Mouse (Mus musculus) gonadal fat pad, adult 2 months (tissue): ENCODE results near the gene Gm11733. TPM values are rescaled to one million over a fixed set of nuclear protein-coding genes. Genes with fewer than 3 reads are reported as not detected.

Source experiments
- DNase-seq: peaks from one replicate; pipeline ENCODE4 v3.0.0-alpha.2; 2012; ENCODE audit warnings: low read depth
- polyA plus RNA-seq: library from polyadenylated mRNA; depleted of rRNA; stranded (reverse); fragments of >200 nt; gene quantifications from 2 replicates; pipeline ENCODE4 v1.2.3, GENCODE M21; 2012

Gene Gm11733
- polyA plus RNA-seq, 1 experiment = not detected

DNA sequence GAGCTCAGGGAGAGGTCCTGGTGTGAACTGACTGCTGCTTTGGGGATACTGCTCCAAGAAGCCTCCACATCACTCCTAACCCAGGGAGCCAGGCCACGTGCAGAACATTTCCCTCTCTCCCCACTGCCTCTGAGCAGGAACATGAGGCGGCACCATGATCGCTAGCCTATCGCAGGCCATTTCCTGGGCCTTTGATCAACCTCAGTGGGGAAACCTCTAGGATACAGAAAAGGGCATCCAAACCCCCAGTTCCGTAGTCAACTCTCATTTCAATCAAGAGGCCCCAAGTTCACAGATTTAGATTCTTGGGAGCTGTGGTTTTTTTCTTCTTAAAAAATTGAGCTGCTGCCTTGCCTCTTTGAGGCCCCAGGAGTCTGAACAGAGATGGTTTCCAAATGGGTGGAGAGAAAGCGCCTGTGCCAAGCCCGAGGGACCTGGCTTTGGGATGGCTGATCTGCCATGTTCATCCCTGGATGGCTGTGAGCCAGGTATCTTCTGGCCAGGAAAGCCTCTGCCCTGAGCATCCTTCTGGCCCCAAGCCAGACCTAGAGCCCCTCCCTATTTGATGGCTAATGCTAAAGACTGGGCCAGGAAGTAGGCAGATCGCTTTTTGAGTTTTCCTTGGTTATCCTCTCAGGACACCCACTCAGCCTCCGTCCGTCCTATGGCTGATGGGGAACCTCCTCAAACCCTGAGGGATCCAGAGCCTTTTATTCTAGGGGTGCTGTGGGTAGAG is 5.7 kb upstream of the Gm11733 start:
- no peak for DNase-seq

DNA sequence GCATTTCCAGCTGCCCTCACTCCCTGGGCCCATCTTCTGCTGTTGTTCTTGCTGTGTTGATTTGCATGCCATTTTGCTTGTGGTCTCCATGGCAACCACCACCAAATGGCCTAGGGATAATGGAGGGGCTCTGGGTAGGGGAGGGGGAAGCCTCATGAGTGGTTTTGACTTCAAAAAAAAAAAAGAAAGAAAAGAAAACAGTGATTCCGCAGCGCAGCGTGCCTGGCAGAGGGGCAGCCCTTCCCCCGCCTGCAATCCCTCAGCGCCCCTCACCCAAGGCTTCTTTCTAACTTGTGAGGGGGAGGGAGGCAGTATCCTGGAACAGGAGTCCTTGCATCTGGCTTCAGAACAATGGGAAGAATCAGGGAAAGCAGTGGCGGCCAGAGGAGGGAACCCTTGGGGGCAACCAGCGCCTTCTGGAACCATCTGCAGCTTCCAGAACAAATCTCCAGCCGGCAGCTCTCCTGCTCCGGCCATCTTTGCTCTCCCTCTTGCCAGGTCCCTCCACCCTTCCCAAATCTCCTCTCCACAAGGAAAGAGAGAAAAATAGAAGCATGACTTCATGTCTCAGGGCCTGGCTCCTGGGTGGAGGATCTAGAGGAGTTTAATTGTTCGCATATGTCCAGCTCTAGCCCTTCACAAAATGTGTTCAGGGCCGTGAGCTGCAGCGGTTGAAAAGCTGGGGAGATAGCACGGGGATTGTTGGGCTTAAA is 5.0 kb upstream of the Gm11733 start:
- no peak for DNase-seq

DNA sequence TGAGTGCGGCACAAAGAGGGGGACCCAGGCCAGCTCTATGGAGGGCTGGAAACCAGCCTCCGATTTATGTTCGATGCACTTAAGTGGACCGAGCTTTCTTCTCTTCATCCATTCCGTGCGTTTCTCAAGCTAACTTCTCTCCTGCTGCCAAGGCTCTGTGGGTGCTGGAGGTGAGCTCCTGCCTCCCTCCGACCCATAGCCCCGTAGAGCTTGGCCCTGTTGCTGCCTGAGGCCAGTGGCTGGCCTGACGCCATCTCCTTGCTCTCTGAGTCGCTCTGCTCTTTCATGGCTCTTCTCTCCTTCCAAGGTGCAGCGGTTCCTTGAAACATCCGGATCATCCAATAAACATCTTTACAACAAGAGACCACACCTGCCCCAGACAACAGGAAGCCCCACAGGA is 4.4 kb upstream of the Gm11733 start:
- no peak for DNase-seq

DNA sequence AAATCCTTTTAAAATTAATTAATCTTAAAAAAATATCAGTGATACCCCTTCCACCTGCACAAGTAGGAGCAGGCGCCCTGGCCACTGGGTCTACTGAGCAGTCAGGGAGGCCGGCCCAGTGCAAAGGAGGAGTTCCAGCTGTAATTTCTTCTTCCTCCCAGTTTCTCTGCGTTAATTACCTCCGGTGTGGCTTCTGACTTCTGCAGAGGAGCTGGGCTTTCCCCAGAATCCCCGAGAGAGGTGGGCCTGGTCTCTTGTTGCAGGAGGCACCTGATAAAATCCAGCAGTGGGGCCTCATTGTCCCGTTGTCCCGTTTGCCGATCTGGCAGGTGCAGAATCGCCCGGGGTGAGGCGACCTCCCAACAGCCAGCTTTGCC is 1.9 kb upstream of the Gm11733 start:
- no peak for DNase-seq

DNA sequence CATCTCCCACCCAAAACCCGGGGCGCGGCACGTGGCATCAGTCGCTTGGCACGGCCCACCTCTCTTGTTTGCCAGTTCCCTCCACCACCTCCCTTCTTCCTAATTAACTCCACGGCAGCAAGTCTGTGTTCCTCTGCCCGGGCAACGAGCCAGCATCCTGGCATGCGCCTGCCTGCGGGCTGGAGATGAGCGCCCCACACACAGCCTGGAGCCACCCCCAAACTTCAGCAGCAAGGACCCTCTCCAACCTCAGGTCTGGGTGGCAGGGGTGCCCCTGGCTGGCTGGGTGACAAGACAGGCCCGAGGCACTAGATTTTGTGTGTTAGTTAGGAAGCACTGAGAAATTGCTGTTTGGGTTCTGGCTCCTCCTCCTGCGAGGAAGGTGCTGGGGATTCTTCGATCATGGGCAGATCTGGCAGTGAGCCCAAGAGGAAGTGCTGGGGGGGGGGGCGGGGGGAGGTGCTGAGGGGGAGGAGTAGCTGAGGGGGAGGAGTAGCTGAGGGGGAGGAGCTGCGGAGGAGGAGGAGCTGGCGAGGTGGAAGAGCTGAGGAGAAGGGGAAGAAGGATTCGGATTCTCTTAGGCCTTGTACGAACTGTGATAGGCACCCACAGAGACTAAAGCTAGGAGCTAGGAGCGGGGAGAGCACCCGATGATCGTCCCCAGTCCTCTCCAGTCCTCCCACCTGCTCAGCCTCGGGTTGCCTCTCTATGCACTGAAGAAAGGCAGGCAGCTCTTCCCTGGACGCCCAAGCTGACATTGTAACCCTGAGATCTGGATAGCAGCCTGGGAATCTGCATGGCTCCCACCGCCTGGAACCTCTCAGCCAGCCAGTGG is 1.3 kb upstream of the Gm11733 start:
- DNase-seq = no peak

DNA sequence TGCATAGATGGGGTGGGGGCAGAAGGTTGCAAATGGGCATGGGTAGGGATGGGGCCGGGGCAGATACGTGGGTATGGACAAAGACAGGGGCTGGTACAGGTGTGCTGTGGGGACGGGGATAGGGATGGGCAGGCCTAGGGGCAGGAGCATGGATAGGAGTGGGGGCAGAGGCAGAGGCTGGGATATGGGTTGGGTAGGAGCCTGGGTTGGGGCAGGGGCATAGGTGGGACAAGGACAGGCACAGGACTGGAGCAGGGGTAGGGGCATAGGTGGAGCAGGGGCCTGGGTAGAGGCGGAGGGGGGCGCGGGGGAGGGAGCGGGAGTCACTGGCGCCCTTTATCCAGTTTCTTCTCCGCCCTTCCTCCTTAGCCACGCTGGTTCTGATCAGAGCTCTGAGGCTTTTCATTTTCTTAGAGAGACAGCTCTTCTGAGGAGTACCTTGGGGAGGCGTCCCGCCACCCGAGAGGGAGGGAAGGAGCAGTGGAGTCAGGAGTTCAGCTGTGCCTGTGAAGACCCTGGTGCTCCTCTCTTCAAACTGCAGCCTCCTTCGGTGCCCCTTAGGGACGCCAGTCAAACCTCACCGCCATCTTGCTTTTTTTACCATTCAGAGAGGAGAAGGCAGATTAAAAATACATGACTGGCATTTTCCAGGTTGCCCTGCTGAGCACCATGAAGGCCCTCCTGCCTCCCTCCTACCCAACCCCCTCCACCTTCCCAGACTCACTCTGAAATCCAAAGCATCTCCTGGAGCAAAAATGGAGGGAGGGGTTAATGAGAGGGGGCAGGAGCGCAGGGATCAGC is 7.4 kb downstream of the Gm11733 start:
- no peak for DNase-seq

DNA sequence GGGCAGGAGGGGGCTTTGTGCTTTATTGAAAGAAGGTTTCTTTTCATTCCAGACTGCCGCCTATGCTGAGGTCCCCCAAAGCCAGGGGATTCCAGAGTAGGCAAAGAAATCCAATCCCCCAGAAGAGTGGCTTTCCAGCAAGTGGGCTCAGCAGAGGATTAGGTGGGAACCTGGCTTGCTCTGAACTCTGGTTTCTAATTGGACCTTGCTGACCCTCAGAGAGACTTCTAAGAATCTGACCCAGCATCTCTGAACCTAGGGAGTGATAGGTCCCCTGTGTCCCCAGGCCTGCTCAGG is 8.0 kb downstream of the Gm11733 start:
- DNase-seq = no peak

DNA sequence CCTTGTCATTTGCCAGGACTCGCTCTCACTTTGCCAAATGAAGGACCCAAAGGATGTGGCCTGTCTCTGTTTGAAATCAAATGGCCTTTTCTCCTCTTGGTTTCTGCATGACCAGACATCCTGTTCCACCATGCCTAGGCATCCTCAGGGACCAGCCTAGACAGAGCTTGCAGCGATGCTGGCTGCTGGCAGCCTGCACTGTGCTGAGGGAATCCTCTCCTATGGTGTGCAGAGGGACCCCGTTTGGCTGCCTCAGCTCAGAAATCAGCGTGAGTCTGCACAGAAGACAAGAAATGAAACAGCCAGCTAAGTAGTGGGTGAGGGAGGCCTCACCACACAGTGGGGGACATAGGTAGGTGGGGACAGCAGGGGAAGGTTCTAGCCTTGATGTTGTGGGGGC is 12.6 kb downstream of the Gm11733 start:
- DNase-seq = no peak

DNA sequence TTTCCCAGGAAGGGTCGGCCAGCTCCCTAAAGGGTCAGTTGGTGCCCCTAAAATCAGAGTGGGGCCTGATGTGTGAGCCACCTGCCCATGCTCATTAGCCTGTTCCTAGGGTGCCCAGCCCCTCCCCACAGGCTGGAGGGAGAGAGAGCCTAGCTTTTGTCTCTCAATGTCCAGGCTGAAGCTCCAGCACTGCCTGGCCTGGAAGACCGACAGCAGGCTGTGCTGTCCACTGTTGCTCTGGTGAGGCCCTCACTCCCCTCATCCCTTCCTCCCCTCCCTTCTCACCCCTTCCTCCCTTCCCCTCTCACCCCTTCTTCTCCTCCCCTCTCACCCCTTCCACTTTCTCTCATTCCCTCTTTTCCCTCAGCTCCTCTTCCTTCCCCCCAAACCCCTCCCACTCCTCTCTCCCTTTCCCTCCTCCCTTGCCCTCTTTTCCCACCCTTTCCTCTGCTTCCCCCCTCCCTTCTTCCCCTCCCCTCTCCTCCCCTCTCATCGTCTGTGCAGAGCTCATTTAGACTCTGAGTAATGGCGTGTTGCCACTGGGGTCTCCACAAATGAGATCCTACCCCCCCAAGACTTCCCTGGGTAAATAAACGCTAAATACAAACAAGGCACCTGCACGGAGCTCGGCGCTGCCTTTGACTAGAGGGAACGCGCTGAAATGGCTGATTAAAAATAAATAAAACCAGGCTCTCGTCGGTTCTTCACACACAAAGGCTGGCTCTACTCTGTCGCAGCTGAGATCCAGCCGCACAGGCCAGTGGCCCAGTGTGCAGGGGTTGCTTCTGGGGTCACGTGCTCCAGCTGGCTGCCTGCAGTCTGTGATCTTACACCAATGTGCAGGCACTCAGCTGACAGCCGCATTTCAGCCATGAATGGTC is 13.3 kb downstream of the Gm11733 start:
- no peak for DNase-seq

DNA sequence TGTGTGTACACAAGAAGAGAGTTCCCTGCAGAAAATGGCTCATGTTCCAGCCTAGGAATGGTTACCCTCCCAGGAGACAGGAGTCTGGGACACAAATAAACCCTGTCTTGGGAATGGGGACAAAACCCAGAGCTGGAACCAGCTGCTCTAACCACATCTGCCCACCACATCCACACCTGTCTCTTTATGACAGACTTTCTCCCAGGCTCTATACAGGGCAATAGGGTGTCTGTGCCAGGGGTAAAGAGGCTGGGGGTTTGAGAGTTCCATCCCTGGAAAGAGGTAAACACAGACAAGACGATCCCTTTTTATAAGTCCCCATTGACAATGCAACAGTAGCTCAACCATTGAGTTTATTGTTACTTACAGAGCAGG is 14.0 kb downstream of the Gm11733 start:
- no peak for DNase-seq

DNA sequence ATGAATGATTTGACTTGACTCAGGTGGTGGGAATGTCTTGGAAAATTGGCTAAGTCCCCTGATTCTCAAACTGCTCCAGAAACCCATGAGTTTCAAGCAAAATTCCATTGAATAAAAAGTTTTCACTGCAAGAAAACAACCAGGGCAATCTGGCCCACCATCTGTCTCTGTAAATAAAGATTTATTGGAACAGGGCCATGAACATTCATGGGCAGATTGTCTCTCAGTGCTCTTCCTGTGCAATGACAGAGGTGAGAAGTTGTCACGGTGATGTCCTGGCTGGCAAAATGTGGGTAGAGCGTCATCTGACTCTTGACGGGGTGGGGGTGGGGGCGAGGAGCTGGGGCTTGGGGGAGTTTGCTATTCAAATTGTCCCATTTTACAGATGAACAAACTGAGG is 24.8 kb downstream of the Gm11733 start:
- no peak for DNase-seq

DNA sequence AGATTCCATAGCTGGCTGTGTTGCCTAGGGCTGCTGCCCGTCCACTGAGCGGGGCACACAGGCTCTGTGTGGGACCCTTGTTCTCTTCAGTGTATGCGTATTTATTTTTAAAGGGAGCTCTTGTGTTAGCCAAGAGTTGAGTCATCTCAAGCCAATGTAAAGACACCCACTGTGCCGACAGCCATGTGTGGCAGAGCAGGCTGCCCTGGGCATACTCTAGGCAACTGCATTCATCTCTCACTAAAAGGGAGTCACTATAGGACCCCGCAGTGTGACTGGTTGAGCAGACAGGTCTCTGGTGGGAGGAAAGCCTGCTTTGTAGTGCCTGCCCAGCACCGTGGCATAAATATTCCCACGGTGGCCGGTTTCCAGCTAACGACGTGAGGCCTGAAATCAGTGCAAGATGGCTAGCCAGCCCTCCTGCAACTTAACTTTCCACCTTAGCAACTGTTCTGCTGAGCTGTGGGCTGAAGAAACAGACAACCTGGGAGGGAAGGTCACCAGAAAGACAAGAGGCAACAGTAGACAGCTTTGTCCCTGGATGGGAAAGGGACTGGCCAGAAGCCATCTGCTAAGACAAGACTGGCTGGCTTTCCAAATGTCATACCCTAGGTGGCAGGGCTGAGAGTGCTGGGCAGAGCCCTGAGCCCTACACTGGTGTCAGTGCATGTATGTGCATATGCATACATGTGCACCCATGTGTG is 31.7 kb downstream of the Gm11733 start:
- DNase-seq = no peak

DNA sequence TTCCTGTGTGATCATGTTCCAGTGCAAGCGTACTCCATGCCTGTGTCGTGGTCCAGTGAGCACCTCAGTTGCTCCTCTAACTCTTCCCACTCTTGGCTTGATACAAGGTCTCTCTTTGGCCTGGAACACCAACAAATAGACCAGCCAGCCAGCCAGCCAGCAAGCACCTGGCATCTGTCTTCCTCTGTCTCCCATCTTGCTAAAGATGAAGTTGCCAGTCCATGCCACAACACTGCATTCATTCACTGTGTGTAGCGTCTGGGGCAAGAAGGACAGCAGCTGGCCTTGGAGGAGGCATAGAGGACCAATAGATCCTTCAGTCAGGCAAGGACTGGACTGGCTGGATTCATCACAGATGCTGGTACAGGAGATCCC is 32.2 kb downstream of the Gm11733 start:
- DNase-seq = no peak

DNA sequence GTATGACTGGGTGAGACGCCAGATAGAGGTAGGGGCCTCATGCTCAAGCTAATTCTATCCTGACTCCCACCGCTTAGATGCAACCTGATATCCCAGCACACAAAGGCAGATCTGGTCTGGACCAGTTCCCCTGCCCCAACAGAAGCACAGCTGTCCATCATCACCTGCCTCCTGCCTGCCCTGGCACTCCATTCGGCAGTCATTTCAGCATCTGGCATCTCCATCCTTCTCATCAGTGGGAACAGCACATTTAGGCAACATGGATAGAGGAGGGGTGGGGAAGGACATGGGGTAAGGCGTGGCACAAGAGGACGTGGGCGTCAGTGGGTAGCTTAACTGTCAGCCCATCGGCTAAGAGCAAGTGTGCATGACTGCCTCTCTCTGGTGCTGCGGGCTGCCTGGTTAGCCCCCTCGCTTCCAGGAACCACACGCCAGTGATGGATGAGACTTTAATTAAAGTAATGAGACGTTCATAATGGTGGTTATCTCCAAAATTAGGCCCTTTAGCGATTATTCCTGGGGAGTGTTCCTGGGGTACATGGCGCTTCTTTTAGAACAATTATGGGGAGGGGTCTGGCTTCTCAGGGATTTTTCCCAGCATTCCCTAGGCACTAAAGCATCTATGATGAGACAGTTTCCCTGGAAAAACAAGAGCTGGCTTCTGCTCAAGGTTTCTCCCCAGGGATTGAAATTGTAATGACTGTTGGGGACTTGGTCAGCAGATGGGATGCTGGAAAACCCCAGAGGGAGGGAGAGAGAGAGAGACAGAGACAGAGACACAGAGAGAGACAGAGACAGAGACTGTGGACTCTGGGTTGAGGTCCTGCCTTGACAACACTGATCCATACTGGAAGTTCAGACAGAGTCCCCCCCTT is 38.0 kb downstream of the Gm11733 start:
- no peak for DNase-seq

DNA sequence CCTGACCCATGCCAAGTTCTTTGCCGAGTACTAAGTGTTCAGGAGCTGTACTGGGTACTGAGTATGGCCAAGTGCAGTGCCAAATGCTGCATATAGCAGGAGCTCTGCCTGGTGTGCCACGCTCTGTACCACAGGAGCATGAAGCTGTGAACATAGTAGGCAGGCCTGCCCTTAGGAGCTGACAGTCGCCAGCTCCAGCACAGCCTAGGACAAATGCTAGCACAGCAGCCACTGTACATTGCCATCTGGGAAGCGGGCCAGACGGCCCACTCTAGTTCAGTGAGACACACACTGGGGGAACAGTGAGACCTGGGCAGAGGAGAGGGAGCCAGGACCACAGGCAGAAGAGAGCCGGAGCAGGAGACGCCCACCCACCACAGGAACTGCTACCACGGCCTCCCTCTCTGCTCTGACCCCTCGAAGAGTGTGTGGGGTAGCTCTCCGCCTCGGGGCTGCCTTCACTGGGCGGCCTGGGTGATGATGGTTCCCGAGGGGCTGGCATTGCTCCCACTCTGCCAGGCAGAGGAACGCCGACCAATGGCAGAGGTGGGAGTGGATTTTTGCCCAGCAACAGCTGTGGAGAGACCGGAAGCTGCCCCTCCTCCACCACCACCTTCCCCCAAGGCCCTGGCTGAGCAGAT is 38.8 kb downstream of the Gm11733 start:
- peak; percentile 41 for DNase-seq

DNA sequence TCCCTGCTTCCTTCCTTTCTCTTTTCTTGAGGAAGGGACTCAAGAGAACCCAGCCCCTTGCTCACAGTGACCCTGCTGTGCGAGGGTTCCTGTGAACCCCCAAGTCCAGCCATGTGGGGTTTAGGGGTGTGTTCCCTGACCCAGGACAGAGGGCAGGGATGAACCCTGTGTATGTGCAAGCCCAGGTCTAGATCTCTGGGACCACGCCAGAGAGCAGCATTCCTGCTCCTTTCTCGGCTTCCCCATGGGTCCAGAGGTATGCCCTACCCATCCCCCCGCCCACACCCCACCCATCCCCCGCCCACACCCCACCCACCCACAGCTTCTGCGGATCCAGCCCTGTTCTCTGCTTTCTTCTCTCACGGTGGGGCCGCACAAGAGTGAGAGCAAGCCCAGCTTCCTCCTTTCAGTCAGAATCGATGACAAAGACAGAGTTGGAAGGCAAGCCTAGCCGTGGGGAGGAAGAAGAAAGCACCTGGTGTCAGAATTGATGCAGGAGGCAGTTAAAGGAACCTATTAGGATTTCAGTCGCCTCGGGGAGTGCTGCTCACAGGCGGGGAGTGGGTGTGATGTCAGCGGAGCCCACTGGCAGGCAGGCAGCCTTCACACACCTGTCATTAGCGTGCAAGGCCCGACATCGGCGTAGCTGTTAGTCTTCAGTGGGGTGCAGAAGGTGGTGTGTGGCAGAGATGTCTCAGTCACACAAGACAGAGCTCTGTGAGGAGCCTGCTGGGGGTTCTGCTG is 41.6 kb downstream of the Gm11733 start:
- DNase-seq = no peak

DNA sequence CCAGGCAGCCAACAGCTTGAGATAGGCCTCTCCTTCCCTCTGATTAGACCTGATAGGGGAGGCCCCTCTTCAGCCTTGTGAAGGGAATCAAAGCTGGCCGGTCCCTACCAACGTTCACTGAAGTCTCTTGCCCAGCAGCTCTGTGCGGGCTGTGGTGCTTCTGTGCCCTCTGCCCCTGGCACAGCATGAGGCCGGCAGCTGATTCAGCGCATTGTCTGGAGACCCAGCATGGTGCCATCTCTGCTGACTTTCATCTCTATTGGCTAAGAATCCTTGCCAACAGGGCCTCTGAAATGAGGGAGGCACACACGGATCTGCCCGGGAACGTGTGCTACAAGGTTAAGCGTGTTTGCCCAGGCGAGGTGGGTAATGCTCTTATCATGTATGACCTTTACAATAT is 48.2 kb downstream of the Gm11733 start:
- no peak for DNase-seq

DNA sequence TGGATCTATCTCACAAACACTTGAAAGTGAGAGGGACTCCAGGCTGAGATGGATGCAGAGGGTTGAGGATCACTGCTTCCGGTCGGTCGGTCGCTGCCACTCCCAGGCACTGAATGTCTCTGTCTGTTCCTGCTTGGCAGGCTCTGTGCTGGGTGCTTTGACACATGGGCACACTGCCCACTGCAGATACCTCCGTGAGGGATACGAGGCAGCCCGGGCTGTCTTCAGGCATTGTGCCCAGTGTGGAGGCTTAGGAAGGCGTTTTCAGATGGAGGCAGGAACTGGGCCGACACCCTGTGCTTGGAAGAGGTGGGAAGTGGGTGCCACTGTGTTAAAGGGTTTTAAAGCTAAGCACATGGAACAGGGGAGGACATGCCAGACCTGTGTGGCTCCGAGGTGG is 50.7 kb downstream of the Gm11733 start:
- no peak for DNase-seq
